Mouse (Mus musculus) cortical plate, adult 2 months (tissue): ENCODE measurements around the gene S100b. TPM values are rescaled to one million over a fixed set of nuclear protein-coding genes. Genes with fewer than 3 reads are reported as not detected.

ENCODE experiments used
- H3K27ac ChIP-seq: fragments of 200-500 bp; 2 replicates; pipeline ENCODE4 v1.5.1; 2012; ENCODE audit warnings: low read length, control low read depth, inconsistent platforms; ENCODE audit not compliant: insufficient read depth
- H3K4me1 ChIP-seq: fragments of 200-500 bp; 2 replicates; pipeline ENCODE4 v1.6.1; 2011; ENCODE audit warnings: low read length; ENCODE audit not compliant: control insufficient read depth, insufficient read depth
- H3K4me3 ChIP-seq: fragments of 200-500 bp; 2 replicates; pipeline ENCODE4 v1.5.1; 2011; ENCODE audit warnings: mild to moderate bottlenecking, low read length, control low read depth; ENCODE audit not compliant: insufficient read depth
- CTCF ChIP-seq: fragments of 200-500 bp; IDR thresholded peaks from 2 replicates; pipeline ENCODE4 v1.5.1; 2011; ENCODE audit warnings: mild to moderate bottlenecking, control low read depth, low read length; ENCODE audit not compliant: insufficient read depth; ENCODE audit errors: extremely low read depth
- POLR2A ChIP-seq: fragments of 200-500 bp; IDR thresholded peaks from 2 replicates; pipeline ENCODE4 v1.6.1; 2011; ENCODE audit warnings: mild to moderate bottlenecking, low read length, control low read depth; ENCODE audit not compliant: insufficient read depth; ENCODE audit errors: extremely low read depth
- polyA plus RNA-seq: library from polyadenylated mRNA; depleted of rRNA; stranded (reverse); fragments of >200 nt; gene quantifications from 2 replicates; pipeline ENCODE4 v1.2.3, GENCODE M21; 2012; rRNA removed

The S100b gene
- polyA plus RNA-seq, result 238 and 260 TPM in 2 replicates

- TF ChIP-seq CTCF, result no peak
- TF ChIP-seq POLR2A, result peak; percentile 57
Observed at GRCm38 (mm10) chr10:76253536-76253935, at the start of gene S100b. S100b (plus strand) TSS chr10:76253853.

GRCm38 (mm10) chr10:76207262-76207796 is 46.3 kb upstream of the S100b start:
- Histone ChIP-seq H3K27ac (no peak overlapping the region), H3K4me3 (no peak overlapping the region), H3K4me1 (no peaks in the 10 kb centered on the region)
- TF ChIP-seq POLR2A (no peak), CTCF (no peak)

More at GRCm38 (mm10) chr10:76253536-76253935, at the start of gene S100b:
- Histone ChIP-seq H3K4me3 (peak within 1 kb of the TSS; percentile 28), H3K4me1 (peaks cover 6% of the 10 kb centered on the region; the same call in 1 of the 2 replicates), H3K27ac (no peak within 1 kb of the TSS)

GRCm38 (mm10) chr10:76209241-76209640 is 44.4 kb upstream of the S100b start:
- TF ChIP-seq POLR2A, result no peak
- TF ChIP-seq CTCF, result no peak
- Histone ChIP-seq H3K4me1 (no peaks in the 10 kb centered on the region), H3K4me3 (no peak overlapping the region), H3K27ac (no peak overlapping the region)

GRCm38 (mm10) chr10:76210806-76211205 is 42.8 kb upstream of the S100b start:
- H3K27ac ChIP-seq, result no peak overlapping the region
- TF ChIP-seq CTCF, result no peak
- no peaks in the 10 kb centered on the region for H3K4me1 ChIP-seq
- no peak overlapping the region for H3K4me3 ChIP-seq

GRCm38 (mm10) chr10:76212121-76212520 is 41.5 kb upstream of the S100b start:
- no peak overlapping the region for H3K27ac ChIP-seq
- no peak overlapping the region for H3K4me3 ChIP-seq
- TF ChIP-seq CTCF, result no peak
- TF ChIP-seq POLR2A, result no peak
- H3K4me1 ChIP-seq, result no peaks in the 10 kb centered on the region

- Histone ChIP-seq H3K4me1 (no peaks in the 10 kb centered on the region), H3K4me3 (no peak overlapping the region), H3K27ac (no peak overlapping the region)
- TF ChIP-seq POLR2A (no peak), CTCF (no peak)
Observed at GRCm38 (mm10) chr10:76214161-76214560, 39.5 kb upstream of the S100b start.

GRCm38 (mm10) chr10:76217056-76217455 is 36.6 kb upstream of the S100b start:
- H3K4me3 ChIP-seq, result no peak overlapping the region
- H3K4me1 ChIP-seq, result no peaks in the 10 kb centered on the region
- TF ChIP-seq CTCF (no peak), POLR2A (no peak)
- no peak overlapping the region for H3K27ac ChIP-seq

GRCm38 (mm10) chr10:76218240-76218639 is 35.4 kb upstream of the S100b start:
- no peak overlapping the region for H3K27ac ChIP-seq
- no peak for TF ChIP-seq POLR2A
- TF ChIP-seq CTCF, result no peak
- H3K4me1 ChIP-seq, result no peaks in the 10 kb centered on the region
- H3K4me3 ChIP-seq, result no peak overlapping the region

GRCm38 (mm10) chr10:76225944-76226343 is 27.7 kb upstream of the S100b start:
- TF ChIP-seq POLR2A (no peak), CTCF (no peak)
- no peak overlapping the region for H3K4me3 ChIP-seq
- H3K27ac ChIP-seq, result no peak overlapping the region
- no peaks in the 10 kb centered on the region for H3K4me1 ChIP-seq

- no peak for TF ChIP-seq CTCF
- no peak for TF ChIP-seq POLR2A
- Histone ChIP-seq H3K4me1 (no peaks in the 10 kb centered on the region), H3K4me3 (no peak overlapping the region), H3K27ac (no peak overlapping the region)
Observed at GRCm38 (mm10) chr10:76229627-76230026, 24.0 kb upstream of the S100b start.

GRCm38 (mm10) chr10:76237341-76238225 is 16.1 kb upstream of the S100b start, which contains the start of gene Prmt2:
Prmt2 (minus strand) TSS chr10:76237865.
- Histone ChIP-seq H3K4me3 (peak within 1 kb of the TSS; percentile 92), H3K4me1 (peaks cover 3% of the 10 kb centered on the region; the same call in 1 of the 2 replicates), H3K27ac (peak within 1 kb of the TSS; percentile 37; the same call in 1 of the 2 replicates)
- TF ChIP-seq CTCF (no peak), POLR2A (peak; percentile 81; the same call in 1 of the 2 replicates)
